Comparison of ENCODE assay signal across 24 mouse cellular contexts in the genomic region with DNA sequence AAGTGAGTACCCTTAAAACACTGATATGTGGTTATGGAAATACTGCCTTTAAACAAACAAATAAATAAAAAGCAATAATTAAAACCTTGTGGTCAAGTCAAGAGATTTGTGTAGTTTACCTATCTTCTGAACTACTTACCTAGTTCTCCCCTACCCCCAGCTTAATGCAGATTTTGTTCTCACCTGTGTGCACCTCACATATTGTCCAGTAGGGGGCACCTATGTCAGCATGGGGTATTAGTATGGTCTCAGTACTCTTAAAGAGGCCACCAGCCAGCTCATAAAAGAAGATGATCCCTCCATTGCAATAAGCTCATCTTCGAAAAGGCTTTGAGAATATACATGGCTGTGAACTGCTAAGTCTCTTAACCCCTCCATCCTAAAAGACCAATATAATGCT.
DNase-seq lines count a peak whose midpoint lies in the region; ATAC-seq and TF ChIP-seq lines count a peak whose summit lies in the region.
"Had no signal": no experiment of that assay in that cellular context is flagged by ENCODE, and none has a peak within 500 bp of the region (broad histone marks: within the 10 kb centered on the region; RNA-seq: fewer than 3 reads in every experiment).

No protein-coding gene starts in this region.

- no peak for ATAC-seq in forebrain, postnatal 0 days
- no peak for ATAC-seq in forebrain, embryonic 15.5 days (replicated peaks)
- ATAC-seq in midbrain, postnatal 0 days (ENCODE audit: low FRiP score): no peak
- ATAC-seq in midbrain, embryonic 13.5 days: no peak
- no peak for ATAC-seq in CD4-positive, CD25-positive, alpha-beta regulatory T cell, adult 4 months
- ATAC-seq in activated CD4-positive, CD25-positive, alpha-beta regulatory T cell, adult 4 months: no peak
- ATAC-seq: forebrain, embryonic 16.5 days had no signal

- 94% methylated on average over 1 of the region's 1 CpGs for WGBS in forebrain, postnatal 0 days
- WGBS in forebrain, embryonic 15.5 days: 96% methylated on average over 1 of the region's 1 CpGs
- WGBS in midbrain, postnatal 0 days: 94% methylated on average over 1 of the region's 1 CpGs
- whole genome bisulfite sequencing in midbrain, embryonic 13.5 days: 89% methylated on average over 1 of the region's 1 CpGs

- no peak overlapping the region for H3K4me3 ChIP-seq in forebrain, postnatal 0 days (ENCODE audit: low read depth, low read length)
- H3K4me3 ChIP-seq in forebrain, embryonic 15.5 days: no peak overlapping the region
- H3K4me3 ChIP-seq in layer of hippocampus, adult 2 months: no peak overlapping the region
- H3K4me3 ChIP-seq in midbrain, postnatal 0 days (ENCODE audit: low read depth, low read length): no peak overlapping the region
- no peak overlapping the region for H3K4me3 ChIP-seq in midbrain, embryonic 13.5 days (replicated peaks)
- H3K4me3 ChIP-seq: embryonic facial prominence, embryonic 13.5 days; forebrain, embryonic 10.5 days; heart, embryonic 12.5 days; hindbrain, embryonic 13.5 days; neural tube, embryonic 13.5 days had no signal

- no peak for DNase-seq in forebrain, postnatal 0 days
- DNase-seq in layer of hippocampus, adult 2 months (ENCODE audit: low spot score in 2 of 2): no peak
- DNase-seq in layer of hippocampus, adult 8-10 months (ENCODE audit: low spot score in 2 of 2): no peak
- no peak for DNase-seq in midbrain, postnatal 0 days (ENCODE audit: low spot score)
- DNase-seq: adrenal gland, postnatal 14 days; cerebellum, adult 11-12 months; cerebellum, adult 9-11 months; heart, postnatal 4 days; kidney, adult 11 months; kidney, postnatal 36 days; layer of hippocampus, postnatal 36 days; lung, postnatal 14 days; thymus, postnatal 4 days had no signal

- no peak overlapping the region for H3K9ac ChIP-seq in forebrain, postnatal 0 days
- no peak overlapping the region for H3K9ac ChIP-seq in forebrain, embryonic 15.5 days (replicated peaks)
- no peak overlapping the region for H3K9ac ChIP-seq in midbrain, postnatal 0 days (replicated peaks; ENCODE audit: low read length, poor library complexity, severe bottlenecking)
- no peak overlapping the region for H3K9ac ChIP-seq in midbrain, embryonic 13.5 days (replicated peaks)
- H3K9ac ChIP-seq: embryonic facial prominence, embryonic 13.5 days; heart, embryonic 12.5 days; hindbrain, embryonic 13.5 days; neural tube, embryonic 13.5 days had no signal

- no peak overlapping the region for H3K27ac ChIP-seq in forebrain, postnatal 0 days (ENCODE audit: low read depth, low read length)
- no peak overlapping the region for H3K27ac ChIP-seq in forebrain, embryonic 15.5 days (replicated peaks)
- H3K27ac ChIP-seq in layer of hippocampus, adult 2 months: no peak overlapping the region
- no peak overlapping the region for H3K27ac ChIP-seq in midbrain, postnatal 0 days (ENCODE audit: low read depth, low read length)
- no peak overlapping the region for H3K27ac ChIP-seq in midbrain, embryonic 13.5 days
- H3K27ac ChIP-seq: embryonic facial prominence, embryonic 13.5 days; forebrain, embryonic 10.5 days; hindbrain, embryonic 13.5 days; neural tube, embryonic 13.5 days had no signal

- H3K4me1 ChIP-seq in forebrain, postnatal 0 days (ENCODE audit: insufficient read depth): no peaks in the 10 kb centered on the region
- H3K4me1 ChIP-seq in forebrain, embryonic 15.5 days: no peaks in the 10 kb centered on the region
- no peaks in the 10 kb centered on the region for H3K4me1 ChIP-seq in midbrain, postnatal 0 days (ENCODE audit: insufficient read depth, low read length)
- 0 out of 2 replicates have a peak, but pooled peaks cover 5% of the 10 kb centered on the region for H3K4me1 ChIP-seq in midbrain, embryonic 13.5 days (replicated peaks)

- no peaks in the 10 kb centered on the region for H3K27me3 ChIP-seq in forebrain, postnatal 0 days (ENCODE audit: insufficient read depth, low read length)
- H3K27me3 ChIP-seq in forebrain, embryonic 15.5 days: no peaks in the 10 kb centered on the region
- no peaks in the 10 kb centered on the region for H3K27me3 ChIP-seq in midbrain, postnatal 0 days (ENCODE audit: insufficient read depth, low read length)
- no peaks in the 10 kb centered on the region for H3K27me3 ChIP-seq in midbrain, embryonic 13.5 days
- H3K27me3 ChIP-seq: embryonic facial prominence, embryonic 13.5 days; heart, embryonic 12.5 days; hindbrain, embryonic 13.5 days; neural tube, embryonic 13.5 days had no signal

- H3K4me2 ChIP-seq in forebrain, postnatal 0 days (ENCODE audit: low read depth): no peak overlapping the region
- H3K4me2 ChIP-seq in forebrain, embryonic 15.5 days (replicated peaks): no peak overlapping the region
- H3K4me2 ChIP-seq in midbrain, postnatal 0 days (ENCODE audit: low read depth, low read length, poor library complexity, severe bottlenecking): no peak overlapping the region
- H3K4me2 ChIP-seq in midbrain, embryonic 13.5 days (replicated peaks): no peak overlapping the region
- H3K4me2 ChIP-seq: embryonic facial prominence, embryonic 13.5 days; heart, embryonic 12.5 days; hindbrain, embryonic 13.5 days; midbrain, embryonic 11.5 days; neural tube, embryonic 13.5 days had no signal

- no peaks in the 10 kb centered on the region for H3K9me3 ChIP-seq in forebrain, postnatal 0 days (ENCODE audit: low read length)
- no peaks in the 10 kb centered on the region for H3K9me3 ChIP-seq in forebrain, embryonic 15.5 days
- no peaks in the 10 kb centered on the region for H3K9me3 ChIP-seq in midbrain, postnatal 0 days (ENCODE audit: low read length)
- no peaks in the 10 kb centered on the region for H3K9me3 ChIP-seq in midbrain, embryonic 13.5 days
- H3K9me3 ChIP-seq: embryonic facial prominence, embryonic 13.5 days; forebrain, embryonic 10.5 days; heart, embryonic 12.5 days; hindbrain, embryonic 13.5 days; neural tube, embryonic 13.5 days had no signal

- no peaks in the 10 kb centered on the region for H3K36me3 ChIP-seq in forebrain, postnatal 0 days (ENCODE audit: insufficient read depth)
- no peaks in the 10 kb centered on the region for H3K36me3 ChIP-seq in forebrain, embryonic 15.5 days
- H3K36me3 ChIP-seq in midbrain, postnatal 0 days (ENCODE audit: insufficient read depth, low read length): no peaks in the 10 kb centered on the region
- H3K36me3 ChIP-seq in midbrain, embryonic 13.5 days: no peaks in the 10 kb centered on the region
- H3K36me3 ChIP-seq: embryonic facial prominence, embryonic 13.5 days; forebrain, embryonic 10.5 days; heart, embryonic 12.5 days; hindbrain, embryonic 13.5 days; neural tube, embryonic 13.5 days had no signal

- 0 out of 2 replicates have a peak, but pooled peaks have one; percentile 20 for TF ChIP-seq CTCF in forebrain, postnatal 0 days (IDR thresholded peaks at IDR 0.05; ENCODE audit: low read depth)
- TF ChIP-seq CTCF in layer of hippocampus, adult 2 months (conservative IDR thresholded peaks at IDR 0.05): peak; percentile 55
- TF ChIP-seq CTCF in midbrain, postnatal 0 days (IDR thresholded peaks at IDR 0.05): 0 out of 2 replicates have a peak, but pooled peaks have one; percentile 10
